Mouse (Mus musculus): Measurements from ENCODE around the gene Zfp65. TPM values are rescaled to one million over a fixed set of nuclear protein-coding genes. Genes with fewer than 3 reads are reported as not detected.
"Not testable (repeated sequence)": the region's sequence is repeated elsewhere in the genome, so short reads cannot be mapped to it uniquely, and the experiment has no call there.

Gene Zfp65
- polyA plus RNA-seq, 1 experiment from 2014 or later: 11.0 TPM

DNA sequence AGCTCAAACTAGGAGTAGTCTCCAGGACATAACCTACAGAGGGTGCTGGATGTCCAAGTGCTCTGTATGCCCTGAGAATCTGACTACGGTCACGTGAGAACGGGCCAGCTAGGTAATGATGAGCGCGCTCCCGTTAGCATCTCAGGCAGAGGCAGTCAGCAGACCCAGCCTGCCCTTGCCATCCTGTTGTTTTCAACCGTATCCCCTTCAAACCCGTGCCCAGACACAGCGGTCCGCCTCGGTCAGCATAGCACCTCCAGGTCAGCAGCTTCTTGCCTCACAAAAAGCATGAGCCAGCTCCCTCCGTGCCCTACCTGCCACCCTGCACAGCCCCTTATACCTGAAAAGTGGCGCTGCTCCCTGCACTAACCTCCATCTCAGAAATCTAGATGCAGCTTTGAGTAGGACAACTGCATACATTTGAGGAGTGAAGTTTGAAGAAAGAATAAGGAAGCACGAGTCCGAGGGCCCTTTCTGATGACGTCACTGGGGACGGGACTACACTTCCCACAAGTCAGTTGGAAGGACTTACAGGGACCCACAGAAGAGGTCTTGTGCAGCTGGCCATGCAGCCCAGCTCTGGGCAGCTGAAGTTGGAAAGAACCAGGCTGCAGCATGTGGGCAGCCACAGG lies 5.0 kb downstream of the Zfp65 start:
- peak overlapping the region; percentile 75 for H3K27ac ChIP-seq
- WGBS: under 1% methylated on average over 17 of the region's 17 CpGs
- H3K4me1 ChIP-seq (replicated peaks): peaks cover 17% of the 10 kb centered on the region
- peak overlapping the region; percentile 84 for H3K4me3 ChIP-seq
- H3K36me3 ChIP-seq: no peaks in the 10 kb centered on the region; the same call in 1 of the 2 replicates
- H3K4me2 ChIP-seq: peak overlapping the region; percentile 70
- no peaks in the 10 kb centered on the region for H3K9me3 ChIP-seq
- H3K9ac ChIP-seq: peak overlapping the region; percentile 85
- peak; percentile 93 for ATAC-seq (ENCODE audit: low FRiP score)
- no peaks in the 10 kb centered on the region for H3K27me3 ChIP-seq

DNA sequence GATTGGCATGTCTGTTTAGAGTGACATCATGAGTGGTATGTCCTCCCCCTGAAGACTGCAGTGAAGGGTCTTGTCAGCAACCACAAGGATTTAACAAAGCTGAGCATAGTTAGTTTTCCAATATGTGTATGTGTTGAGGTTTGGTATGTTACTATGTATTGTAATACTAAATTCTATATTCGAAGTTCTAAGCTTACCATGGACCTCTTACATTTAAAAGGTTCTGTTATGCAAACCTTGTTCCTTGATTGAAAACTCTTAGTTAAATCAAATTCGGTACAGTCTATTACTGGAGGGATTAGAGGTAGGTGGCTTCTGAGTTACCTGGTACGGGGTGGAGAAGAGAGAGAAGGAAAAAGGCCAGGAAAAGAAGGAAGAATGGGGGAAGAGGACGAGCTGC lies 42.0 kb downstream of the Zfp65 start, which contains the start of gene Zfp738:
Gene Zfp738 (minus strand): TSS at position 101 of the 400 bp plus-strand sequence.
- Histone ChIP-seq H3K4me2 (no peak within 1 kb of the TSS), H3K9me3 (no peaks in the 10 kb centered on the region), H3K4me1 (replicated peaks) (peaks cover 9% of the 10 kb centered on the region), H3K9ac (no peak within 1 kb of the TSS), H3K4me3 (no peak within 1 kb of the TSS), H3K27ac (no peak within 1 kb of the TSS), H3K27me3 (no peaks in the 10 kb centered on the region), H3K36me3 (no peaks in the 10 kb centered on the region)
- ATAC-seq (ENCODE audit: low FRiP score): no peak
- WGBS: 82% methylated on average over 4 of the region's 4 CpGs

DNA sequence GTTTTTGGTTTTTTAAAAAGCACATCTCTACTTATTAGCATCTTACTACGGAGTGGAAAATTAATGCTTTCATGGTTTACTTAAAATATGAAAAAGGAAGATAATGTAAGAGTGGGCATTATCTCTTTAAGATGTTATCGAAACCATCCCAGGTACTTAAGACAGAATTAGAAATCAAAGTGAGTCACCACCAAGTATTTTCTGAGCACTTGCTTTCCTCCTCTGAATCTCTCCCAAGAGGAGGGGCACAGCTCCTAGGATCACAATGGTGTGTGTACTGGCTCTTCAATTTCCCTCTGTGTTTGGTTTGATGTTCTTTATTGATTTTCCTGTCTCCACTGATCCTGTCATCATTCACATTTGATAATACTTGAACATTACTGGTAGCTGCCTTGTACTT lies 45.1 kb downstream of the Zfp65 start:
- not testable (repeated sequence) for H3K27me3 ChIP-seq; H3K27ac ChIP-seq; H3K36me3 ChIP-seq; H3K4me1 ChIP-seq (replicated peaks); H3K9me3 ChIP-seq
- 87% methylated on average over 2 of the region's 2 CpGs for WGBS
- ATAC-seq (ENCODE audit: low FRiP score): peak; percentile 70
- H3K4me3 ChIP-seq: peak overlapping the region; percentile 75
- H3K4me2 ChIP-seq: peak overlapping the region; percentile 80
- H3K9ac ChIP-seq: peak overlapping the region; percentile 90

DNA sequence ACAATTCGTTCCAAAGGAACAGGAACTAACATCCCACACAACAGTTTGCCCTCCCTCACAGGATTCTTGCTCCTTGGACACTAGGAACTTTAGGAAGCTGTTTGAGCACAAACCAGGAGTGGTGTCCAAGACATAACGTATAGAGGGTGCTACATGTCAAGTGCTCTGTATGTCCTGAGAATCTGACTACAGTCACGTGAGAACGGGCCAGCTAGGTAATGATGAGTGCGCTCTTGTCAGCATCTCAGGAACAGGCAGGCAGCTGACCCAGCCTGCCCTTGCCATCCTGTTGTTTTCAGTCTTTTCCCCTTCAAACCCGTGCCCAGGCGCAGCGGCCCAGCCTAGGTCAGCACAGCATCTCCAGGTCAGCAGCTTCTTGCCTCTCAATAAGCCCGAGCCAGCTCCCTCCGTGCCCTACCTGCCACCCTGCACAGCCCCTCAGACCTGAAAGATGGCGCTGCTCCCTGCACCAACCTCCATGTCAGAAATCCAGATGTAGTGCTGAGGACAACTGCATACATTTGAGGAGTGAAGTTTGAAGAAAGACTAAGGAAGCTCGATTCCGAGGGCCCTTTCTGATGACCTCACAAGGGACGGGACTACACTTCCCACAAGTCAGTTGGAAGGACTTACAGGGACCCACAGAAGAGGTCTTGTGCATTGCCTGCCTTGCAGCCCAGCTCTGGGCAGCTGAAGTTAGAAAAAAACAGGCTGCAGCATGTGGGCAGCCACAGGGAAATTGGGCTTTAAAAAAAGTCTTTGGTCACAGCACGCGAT lies 45.8 kb downstream of the Zfp65 start:
- H3K36me3 ChIP-seq; H3K4me1 ChIP-seq (replicated peaks); H3K27me3 ChIP-seq; H3K9me3 ChIP-seq: not testable (repeated sequence)
- ATAC-seq (ENCODE audit: low FRiP score): peak; percentile 100
- H3K4me2 ChIP-seq: peak overlapping the region; percentile 80
- peak overlapping the region; percentile 90 for H3K9ac ChIP-seq
- 12% methylated on average over 16 of the region's 16 CpGs for WGBS
- H3K4me3 ChIP-seq: peak overlapping the region; percentile 75
- H3K27ac ChIP-seq: peak overlapping the region; percentile 55; the same call in 1 of the 2 replicates

DNA sequence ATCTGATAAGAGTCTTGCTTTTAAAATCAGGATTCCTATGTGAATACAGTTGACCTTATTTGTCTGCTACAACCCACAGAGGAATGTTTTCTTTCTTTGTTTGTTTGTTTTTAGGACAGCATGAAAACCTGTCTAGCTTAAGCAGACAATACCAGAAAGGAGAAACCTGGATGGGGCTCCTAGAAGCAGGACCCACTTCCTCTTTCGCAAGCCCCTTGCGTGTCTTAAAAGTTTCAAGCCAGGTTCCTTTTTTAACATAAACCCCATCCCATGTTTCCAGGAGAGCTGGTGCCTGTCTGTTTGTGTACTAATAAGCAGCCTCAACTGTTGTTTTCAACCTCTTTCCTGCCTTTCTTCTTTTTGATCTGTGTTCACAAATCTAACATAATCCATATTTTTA lies 54.1 kb downstream of the Zfp65 start:
- no peak overlapping the region for H3K4me3 ChIP-seq
- H3K36me3 ChIP-seq: peaks cover 11% of the 10 kb centered on the region
- WGBS: 92% methylated on average over 2 of the region's 2 CpGs
- H3K9me3 ChIP-seq: no peaks in the 10 kb centered on the region
- no peaks in the 10 kb centered on the region for H3K27me3 ChIP-seq
- no peaks in the 10 kb centered on the region for H3K4me1 ChIP-seq (replicated peaks)
- H3K27ac ChIP-seq: no peak overlapping the region
- no peak overlapping the region for H3K9ac ChIP-seq
- no peak overlapping the region for H3K4me2 ChIP-seq
- no peak for ATAC-seq (ENCODE audit: low FRiP score)

Other genes starting within 250 kb of the Zfp65 start
- 2.0 and 2.5 TPM in 2 replicates for gene Zfp874b, start 244.9 kb downstream of the Zfp65 start, polyA plus RNA-seq (2015; fragmentation: Nextera tagmentation; extraction: Ambion mirVana)
- 14.6 and 14.8 TPM in 2 replicates for gene Zfp58, start 228.6 kb downstream of the Zfp65 start, polyA plus RNA-seq (2015; fragmentation: Nextera tagmentation; extraction: Ambion mirVana)
- not detected in 2 replicates for gene Gm26965, start 203.0 kb downstream of the Zfp65 start, polyA plus RNA-seq (2015; fragmentation: Nextera tagmentation; extraction: Ambion mirVana)
- gene Zfp87, start 203.0 kb downstream of the Zfp65 start, polyA plus RNA-seq (2015; fragmentation: Nextera tagmentation; extraction: Ambion mirVana): 36.4 and 39.7 TPM in 2 replicates
- 13.5 and 16.2 TPM in 2 replicates for gene Zfp748, start 175.3 kb downstream of the Zfp65 start, polyA plus RNA-seq (2015; fragmentation: Nextera tagmentation; extraction: Ambion mirVana)
- gene Zfp729b, start 119.5 kb downstream of the Zfp65 start, polyA plus RNA-seq (2015; fragmentation: Nextera tagmentation; extraction: Ambion mirVana): 4.1 and 4.5 TPM in 2 replicates
- gene Gm49345, start 91.4 kb downstream of the Zfp65 start, polyA plus RNA-seq (2015; fragmentation: Nextera tagmentation; extraction: Ambion mirVana): 0.87 and 0.96 TPM in 2 replicates
- gene Zfp729a, start 91.4 kb downstream of the Zfp65 start, polyA plus RNA-seq (2015; fragmentation: Nextera tagmentation; extraction: Ambion mirVana): 3.5 and 4.3 TPM in 2 replicates
- 15.3 and 16.3 TPM in 2 replicates for gene Zfp738, start 42.1 kb downstream of the Zfp65 start, polyA plus RNA-seq (2015; fragmentation: Nextera tagmentation; extraction: Ambion mirVana)
- gene Zfp85, start 26.1 kb upstream of the Zfp65 start, polyA plus RNA-seq (2015; fragmentation: Nextera tagmentation; extraction: Ambion mirVana): 8.6 and 8.9 TPM in 2 replicates
- 2.5 and 2.7 TPM in 2 replicates for gene Zfp493, start 50.5 kb upstream of the Zfp65 start, polyA plus RNA-seq (2015; fragmentation: Nextera tagmentation; extraction: Ambion mirVana)
- gene Zfp273, start 84.6 kb upstream of the Zfp65 start, polyA plus RNA-seq (2015; fragmentation: Nextera tagmentation; extraction: Ambion mirVana): 12.1 and 12.7 TPM in 2 replicates
- gene Gm10037, start 101.9 kb upstream of the Zfp65 start, polyA plus RNA-seq (2015; fragmentation: Nextera tagmentation; extraction: Ambion mirVana): 7.4 and 7.7 TPM in 2 replicates
- gene BC048507, start 134.2 kb upstream of the Zfp65 start, polyA plus RNA-seq (2015; fragmentation: Nextera tagmentation; extraction: Ambion mirVana): 0.35 TPM in 1 of 2 replicates, not detected in the other